Mouse (Mus musculus) forebrain, embryonic 16.5 days (tissue): ENCODE results near the gene Sstr2. TPM values are rescaled to one million over a fixed set of nuclear protein-coding genes. Genes with fewer than 3 reads are reported as not detected.
A peak's percentile ranks its signal among the peaks of the same experiment; 100 is the strongest.

Experiments used
- ATAC-seq: fragments of 200-750 bp; cut with Nextera tagmentation; 2 replicates; pipeline ENCODE4 v1.8.0; 2017; ENCODE audit warnings: mild to moderate bottlenecking, moderate library complexity
- H3K27ac ChIP-seq: fragments of 300-500 bp; sonication (generic); 2 replicates; pipeline ENCODE4 v1.5.1; 2014; ENCODE audit warnings: low read length, control low read depth
- H3K27me3 ChIP-seq: fragments of 300-500 bp; sonication (generic); replicated peaks from 2 replicates; pipeline ENCODE4 v1.6.1; 2014; ENCODE audit warnings: low read length; ENCODE audit not compliant: control insufficient read depth, insufficient read depth
- H3K36me3 ChIP-seq: fragments of 300-500 bp; sonication (generic); 2 replicates; pipeline ENCODE4 v1.6.1; 2014; ENCODE audit not compliant: control insufficient read depth, insufficient read depth
- H3K4me1 ChIP-seq: fragments of 300-500 bp; sonication (generic); replicated peaks from 2 replicates; pipeline ENCODE4 v1.6.1; 2014; ENCODE audit warnings: low read length; ENCODE audit not compliant: control insufficient read depth, insufficient read depth
- H3K4me2 ChIP-seq: fragments of 300-500 bp; sonication (generic); 2 replicates; pipeline ENCODE4 v1.6.1; 2014; ENCODE audit warnings: mild to moderate bottlenecking, low read length, control low read depth
- H3K4me3 ChIP-seq: fragments of 300-500 bp; sonication (generic); replicated peaks from 2 replicates; pipeline ENCODE4 v1.5.1; 2014; ENCODE audit warnings: mild to moderate bottlenecking, low read length, control low read depth
- H3K9ac ChIP-seq: fragments of 300-500 bp; sonication (generic); replicated peaks from 2 replicates; pipeline ENCODE4 v1.6.1; 2014; ENCODE audit warnings: low read depth, low read length, control low read depth
- H3K9me3 ChIP-seq: fragments of 300-500 bp; sonication (generic); 2 replicates; pipeline ENCODE4 v1.6.1; 2016; ENCODE audit warnings: low read length; ENCODE audit not compliant: control insufficient read depth
- WGBS: fragments of 180-500 bp; shearing (Covaris S2); extraction: QIAGEN DNeasy Blood & Tissue Kit; methylation state at CpG from one replicate; pipeline ENCODE4 v1.1.7; 2014; 5-methylcytosine and 5-hydroxymethylcytosine counted together
- polyA plus RNA-seq: library from polyadenylated mRNA; unstranded; fragments of >200 nt; fragmentation: Nextera tagmentation; extraction: Ambion mirVana; gene quantifications from 2 replicates; pipeline ENCODE4 v1.2.1, GENCODE M21; 2015

Sstr2 gene
- polyA plus RNA-seq, 1 experiment from 2014 or later = 70.3 TPM

DNA sequence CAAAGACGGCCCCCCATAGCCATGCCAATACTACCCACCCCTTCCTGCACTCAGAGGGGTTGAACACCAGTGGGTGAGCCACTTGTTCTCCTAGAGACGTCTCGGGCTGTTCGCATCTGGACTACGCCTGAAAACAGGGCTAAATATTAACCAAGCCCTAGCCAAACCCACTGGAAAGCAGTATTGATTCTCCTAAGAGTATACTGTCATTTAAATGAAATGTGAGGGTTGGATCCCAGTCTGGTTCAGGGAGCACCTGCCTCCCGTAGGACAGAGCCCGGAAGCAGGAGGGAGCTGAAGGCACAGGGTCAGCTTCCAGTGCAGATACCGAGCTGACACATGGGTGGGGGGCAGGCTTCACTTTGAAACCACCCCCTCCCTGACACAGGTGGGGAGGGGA lies 12.7 kb downstream of the Sstr2 start:
- Histone ChIP-seq H3K27ac (no peak overlapping the region), H3K9ac (no peak overlapping the region), H3K9me3 (no peaks in the 10 kb centered on the region), H3K4me3 (no peak overlapping the region), H3K36me3 (no peaks in the 10 kb centered on the region), H3K4me2 (no peak overlapping the region), H3K27me3 (no peaks in the 10 kb centered on the region), H3K4me1 (no peaks in the 10 kb centered on the region; the same call in 1 of the 2 replicates)
- ATAC-seq = no peak
- WGBS = 77% methylated on average over 8 of the region's 8 CpGs

GRCm38 (mm10) chr11:113632303-113632702 lies 13.2 kb downstream of the Sstr2 start:
- H3K4me2 ChIP-seq = no peak overlapping the region
- H3K4me1 ChIP-seq = no peaks in the 10 kb centered on the region; the same call in 1 of the 2 replicates
- no peak overlapping the region for H3K9ac ChIP-seq
- 84% methylated on average over 7 of the region's 7 CpGs for WGBS
- no peaks in the 10 kb centered on the region for H3K36me3 ChIP-seq
- no peaks in the 10 kb centered on the region for H3K9me3 ChIP-seq
- ATAC-seq = no peak
- H3K27me3 ChIP-seq = no peaks in the 10 kb centered on the region
- H3K27ac ChIP-seq = no peak overlapping the region
- no peak overlapping the region for H3K4me3 ChIP-seq

DNA sequence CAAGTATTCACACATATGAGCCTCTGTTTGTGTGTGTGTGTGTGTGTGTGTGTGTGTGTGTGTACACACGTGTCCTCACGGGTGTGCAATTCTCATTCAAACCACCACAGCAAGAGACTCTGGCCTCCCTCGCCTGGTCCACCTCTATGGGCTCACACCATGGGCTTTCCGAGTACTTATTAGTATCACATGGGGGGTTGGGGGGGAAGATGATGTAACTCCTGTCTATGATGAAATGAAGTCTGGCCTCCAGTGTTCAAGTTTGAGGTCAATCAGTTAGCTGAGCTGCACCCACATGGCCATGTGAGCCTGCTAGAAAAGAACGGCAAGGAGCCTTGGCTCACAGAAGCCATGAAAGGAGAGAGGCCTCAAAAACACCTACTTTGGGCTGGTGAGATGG lies 14.3 kb downstream of the Sstr2 start:
- Histone ChIP-seq H3K4me1 (no peaks in the 10 kb centered on the region; the same call in 1 of the 2 replicates), H3K36me3 (no peaks in the 10 kb centered on the region), H3K9ac (no peak overlapping the region), H3K9me3 (no peaks in the 10 kb centered on the region), H3K27ac (no peak overlapping the region), H3K4me3 (no peak overlapping the region), H3K27me3 (no peaks in the 10 kb centered on the region), H3K4me2 (no peak overlapping the region)
- 94% methylated on average over 5 of the region's 5 CpGs for WGBS
- ATAC-seq = no peak

GRCm38 (mm10) chr11:113634699-113635121 lies 15.6 kb downstream of the Sstr2 start:
- Histone ChIP-seq H3K27ac (no peak overlapping the region), H3K4me1 (no peaks in the 10 kb centered on the region; the same call in 1 of the 2 replicates), H3K4me2 (no peak overlapping the region), H3K36me3 (no peaks in the 10 kb centered on the region), H3K27me3 (no peaks in the 10 kb centered on the region), H3K4me3 (no peak overlapping the region), H3K9ac (no peak overlapping the region), H3K9me3 (no peaks in the 10 kb centered on the region)
- peak; percentile 68 for ATAC-seq
- 55% methylated on average over 10 of the region's 10 CpGs for WGBS

GRCm38 (mm10) chr11:113638680-113639079 lies 19.5 kb downstream of the Sstr2 start:
- ATAC-seq = no peak
- no peaks in the 10 kb centered on the region for H3K4me1 ChIP-seq
- H3K4me3 ChIP-seq = no peak overlapping the region
- 89% methylated on average over 12 of the region's 12 CpGs for WGBS
- H3K27ac ChIP-seq = no peak overlapping the region
- H3K36me3 ChIP-seq = no peaks in the 10 kb centered on the region
- H3K27me3 ChIP-seq = no peaks in the 10 kb centered on the region
- no peak overlapping the region for H3K4me2 ChIP-seq
- H3K9ac ChIP-seq = no peak overlapping the region
- H3K9me3 ChIP-seq = no peaks in the 10 kb centered on the region

GRCm38 (mm10) chr11:113645181-113645580 lies 26.0 kb downstream of the Sstr2 start:
- Histone ChIP-seq H3K4me2 (no peak overlapping the region), H3K4me1 (peaks cover 14% of the 10 kb centered on the region), H3K27me3 (no peaks in the 10 kb centered on the region), H3K9ac (no peak overlapping the region), H3K27ac (no peak overlapping the region), H3K36me3 (no peaks in the 10 kb centered on the region), H3K9me3 (no peaks in the 10 kb centered on the region), H3K4me3 (no peak overlapping the region)
- ATAC-seq = no peak
- 83% methylated on average over 3 of the region's 3 CpGs for WGBS

- Histone ChIP-seq H3K27me3 (no peaks in the 10 kb centered on the region), H3K9me3 (no peaks in the 10 kb centered on the region), H3K4me2 (no peak overlapping the region; the same call in 1 of the 2 replicates), H3K4me1 (peaks cover 22% of the 10 kb centered on the region), H3K36me3 (peaks cover 9% of the 10 kb centered on the region), H3K27ac (no peak overlapping the region), H3K4me3 (no peak overlapping the region), H3K9ac (no peak overlapping the region; the same call in 1 of the 2 replicates)
- ATAC-seq = no peak
- 2% methylated on average over 15 of the region's 15 CpGs for WGBS
Observed at GRCm38 (mm10) chr11:113648152-113648551, 29.0 kb downstream of the Sstr2 start.

DNA sequence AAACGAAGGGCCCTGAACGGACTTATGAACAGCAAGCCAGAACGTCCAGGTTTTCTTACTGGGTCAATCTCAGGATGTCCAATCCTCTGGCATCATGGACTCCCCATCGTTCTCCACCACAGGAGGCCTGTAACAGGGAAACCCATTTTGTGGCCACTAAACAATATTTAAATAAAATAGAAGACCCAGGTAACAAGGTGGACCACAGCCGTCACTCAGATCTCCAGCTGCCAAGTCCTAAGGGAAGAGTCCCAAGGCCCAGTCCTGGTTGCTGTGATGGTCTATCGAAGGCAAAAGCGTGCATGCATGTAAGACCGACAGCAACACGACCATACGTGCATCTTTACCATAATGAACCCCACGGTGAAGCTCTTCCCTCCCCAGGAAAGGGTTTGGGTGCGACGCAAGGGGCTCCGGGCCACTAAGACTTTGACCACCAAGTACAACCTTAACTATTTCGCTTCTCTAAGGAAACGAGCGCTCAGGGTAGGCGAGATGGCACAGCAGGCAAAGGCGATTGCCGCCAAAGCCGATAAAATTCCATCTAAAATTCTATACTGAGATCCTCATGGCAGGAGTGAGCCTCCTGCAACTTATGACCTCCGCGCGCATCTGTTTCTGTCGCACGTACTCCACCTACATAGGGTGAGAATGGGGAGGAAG lies 29.7 kb downstream of the Sstr2 start, which contains the start of gene Cog1:
Gene Cog1, plus strand, starts transcription at position 480 of the 663 bp plus-strand sequence.
- Histone ChIP-seq H3K27ac (peak within 1 kb of the TSS; percentile 88), H3K9me3 (no peaks in the 10 kb centered on the region), H3K36me3 (peaks cover 15% of the 10 kb centered on the region), H3K4me1 (peaks cover 22% of the 10 kb centered on the region), H3K27me3 (no peaks in the 10 kb centered on the region), H3K4me3 (peak within 1 kb of the TSS; percentile 82), H3K9ac (peak within 1 kb of the TSS; percentile 95), H3K4me2 (peak within 1 kb of the TSS; percentile 67)
- WGBS = 45% methylated on average over 26 of the region's 26 CpGs
- no peak for ATAC-seq

DNA sequence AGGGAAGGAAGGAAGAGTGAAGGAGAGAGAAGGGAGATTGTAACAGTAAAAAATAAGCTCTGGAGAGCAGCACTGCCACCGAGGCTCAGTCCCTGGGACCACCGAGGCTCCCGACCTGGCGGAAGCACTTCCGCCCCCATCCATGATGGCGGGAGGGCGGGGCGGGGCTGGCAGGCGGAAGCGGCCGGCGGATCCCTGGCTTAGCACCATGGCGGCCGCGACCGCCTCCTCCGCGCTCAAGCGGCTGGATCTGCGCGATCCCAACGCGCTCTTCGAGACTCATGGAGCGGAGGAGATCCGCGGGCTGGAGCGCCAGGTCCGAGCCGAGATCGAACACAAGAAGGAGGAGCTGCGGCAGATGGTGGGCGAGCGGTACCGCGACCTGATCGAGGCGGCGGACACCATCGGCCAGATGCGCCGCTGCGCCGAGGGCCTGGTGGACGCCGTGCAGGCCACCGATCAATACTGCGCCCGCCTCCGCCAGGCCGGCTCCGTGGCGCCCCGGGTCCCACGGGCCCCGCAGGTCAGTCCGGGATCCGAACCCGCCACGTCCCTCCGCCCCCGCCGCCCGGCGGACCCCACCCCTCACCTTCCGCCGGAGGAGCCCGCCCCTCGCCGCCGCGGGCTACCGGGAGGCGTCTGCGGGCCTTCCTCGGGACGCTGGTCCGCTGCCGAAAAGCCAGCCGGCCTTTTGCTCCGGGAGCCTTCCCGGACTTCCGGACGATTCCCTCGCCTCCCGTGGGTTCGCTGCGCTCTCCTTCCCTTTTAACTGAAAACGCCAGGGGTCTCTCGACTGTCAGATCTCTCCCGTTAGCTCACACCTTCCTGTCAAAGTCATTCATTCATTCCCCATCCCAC lies 30.4 kb downstream of the Sstr2 start, which contains the start of gene Slc39a11:
Gene Slc39a11, minus strand, starts transcription at position 727 of the 858 bp plus-strand sequence.
- H3K36me3 ChIP-seq = peaks cover 23% of the 10 kb centered on the region

More for the DNA sequence above, 30.4 kb downstream of the Sstr2 start, which contains the start of gene Slc39a11:
- Histone ChIP-seq H3K27ac (peak within 1 kb of the TSS; percentile 88), H3K4me3 (peak within 1 kb of the TSS; percentile 82), H3K4me2 (peak within 1 kb of the TSS; percentile 67), H3K27me3 (no peaks in the 10 kb centered on the region), H3K4me1 (peaks cover 24% of the 10 kb centered on the region), H3K9ac (peak within 1 kb of the TSS; percentile 95), H3K9me3 (no peaks in the 10 kb centered on the region)
- under 1% methylated on average over 53 of the region's 91 CpGs for WGBS
- peak; percentile 81 for ATAC-seq
